Mouse (Mus musculus) hindbrain, embryonic 15.5 days (tissue): ENCODE results near the gene Pde4d. TPM values are rescaled to one million over a fixed set of nuclear protein-coding genes. Genes with fewer than 3 reads are reported as not detected.

Experiments used
- ATAC-seq: fragments of 200-750 bp; cut with Nextera tagmentation; 2 replicates; pipeline ENCODE4 v1.8.0; 2017; ENCODE audit warnings: low read depth, moderate number of reproducible peaks, moderate TSS enrichment; ENCODE audit not compliant: low FRiP score
- H3K27ac ChIP-seq: fragments of 300-500 bp; sonication (generic); replicated peaks from 2 replicates; pipeline ENCODE4 v1.5.1; 2015; ENCODE audit warnings: mild to moderate bottlenecking, inconsistent platforms
- H3K27me3 ChIP-seq: fragments of 300-500 bp; sonication (generic); 2 replicates; pipeline ENCODE4 v1.6.1; 2015; ENCODE audit warnings: control low read depth, inconsistent platforms
- H3K36me3 ChIP-seq: fragments of 300-500 bp; sonication (generic); 2 replicates; pipeline ENCODE4 v1.6.1; 2015; ENCODE audit warnings: control low read depth, inconsistent platforms
- H3K4me1 ChIP-seq: fragments of 300-500 bp; sonication (generic); replicated peaks from 2 replicates; pipeline ENCODE4 v1.6.1; 2015; ENCODE audit warnings: control low read depth, inconsistent platforms
- H3K4me2 ChIP-seq: fragments of 300-500 bp; sonication (generic); 2 replicates; pipeline ENCODE4 v1.6.1; 2015; ENCODE audit warnings: moderate library complexity, mild to moderate bottlenecking, inconsistent platforms
- H3K4me3 ChIP-seq: fragments of 300-500 bp; sonication (generic); 2 replicates; pipeline ENCODE4 v1.5.1; 2015; ENCODE audit warnings: mild to moderate bottlenecking, inconsistent platforms
- H3K9ac ChIP-seq: fragments of 300-500 bp; sonication (generic); 2 replicates; pipeline ENCODE4 v1.6.1; 2015; ENCODE audit warnings: inconsistent platforms
- H3K9me3 ChIP-seq: fragments of 300-500 bp; sonication (generic); 2 replicates; pipeline ENCODE4 v1.6.1; 2016; ENCODE audit warnings: control low read depth, inconsistent platforms
- WGBS: fragments of 180-500 bp; shearing (Covaris S2); methylation state at CpG from one replicate; pipeline ENCODE4 v1.1.7; 2015; 5-methylcytosine and 5-hydroxymethylcytosine counted together
- polyA plus RNA-seq: library from polyadenylated mRNA; unstranded; fragments of >200 nt; fragmentation: Nextera tagmentation; extraction: Ambion mirVana; gene quantifications from 2 replicates; pipeline ENCODE4 v1.2.1, GENCODE M21; 2015

The Pde4d gene
- polyA plus RNA-seq, 1 experiment from 2014 or later = 19.4 TPM

DNA sequence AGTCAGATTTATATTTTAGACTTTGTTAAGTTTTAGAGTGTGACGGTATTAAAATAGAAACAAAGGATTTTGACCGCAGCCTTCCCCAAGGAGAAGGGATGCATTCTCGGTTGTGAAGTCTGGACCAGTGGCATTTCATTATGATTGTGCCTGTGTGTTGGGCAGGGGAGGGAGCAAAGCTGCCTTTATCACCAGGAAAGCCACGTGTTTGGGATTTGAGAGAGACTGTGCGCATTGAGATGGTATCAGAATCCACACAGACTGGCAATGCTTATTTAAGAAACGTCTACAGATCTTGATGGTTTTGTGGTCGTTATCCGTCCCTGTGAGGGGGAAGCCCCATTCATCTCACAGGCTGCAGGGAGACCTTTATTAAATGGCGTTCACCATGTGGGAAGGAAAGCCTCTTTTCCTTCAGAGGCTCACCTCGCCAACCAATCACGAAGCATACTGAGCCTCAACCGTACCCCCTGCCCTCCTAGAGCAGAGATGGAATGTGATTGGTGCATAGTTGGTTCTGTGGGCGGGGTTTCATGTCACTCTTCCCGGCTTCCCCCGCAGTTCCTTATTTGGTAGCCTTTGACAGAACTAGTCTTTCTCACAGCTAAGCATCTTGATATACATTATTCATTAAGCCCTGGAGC is 1476.7 kb downstream of the Pde4d start:
- peak overlapping the region; percentile 23 for H3K9ac ChIP-seq
- peak overlapping the region; percentile 61 for H3K4me2 ChIP-seq
- H3K4me3 ChIP-seq = peak overlapping the region; percentile 39
- no peaks in the 10 kb centered on the region for H3K27me3 ChIP-seq
- H3K9me3 ChIP-seq = no peaks in the 10 kb centered on the region
- no peaks in the 10 kb centered on the region for H3K36me3 ChIP-seq
- H3K27ac ChIP-seq = peak overlapping the region; percentile 78
- 17% methylated on average over 15 of the region's 15 CpGs for WGBS
- peaks cover 15% of the 10 kb centered on the region for H3K4me1 ChIP-seq
- peak; percentile 97 for ATAC-seq

DNA sequence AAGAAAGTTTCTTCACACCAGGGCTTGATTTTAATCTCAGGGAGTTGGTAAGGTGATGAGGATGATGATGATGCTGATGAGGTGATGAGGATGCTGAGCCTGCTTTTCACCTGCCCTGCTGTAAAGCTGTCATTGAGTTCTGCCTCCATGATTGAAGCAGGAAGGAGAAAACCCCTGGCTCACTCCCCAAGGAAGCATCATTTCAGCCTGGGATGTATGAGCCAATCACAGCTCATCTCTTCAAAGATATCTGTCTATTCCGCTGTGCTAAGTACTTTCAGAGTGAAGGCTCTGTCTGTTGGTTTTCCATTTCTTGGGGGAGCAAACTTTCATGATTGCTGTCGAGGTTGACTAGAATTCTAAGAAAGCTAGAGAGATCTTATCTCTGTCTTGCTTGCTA is 1478.0 kb downstream of the Pde4d start:
- peak overlapping the region; percentile 39 for H3K4me3 ChIP-seq
- H3K27me3 ChIP-seq = no peaks in the 10 kb centered on the region
- no peaks in the 10 kb centered on the region for H3K9me3 ChIP-seq
- peaks cover 15% of the 10 kb centered on the region for H3K4me1 ChIP-seq
- no peaks in the 10 kb centered on the region for H3K36me3 ChIP-seq
- H3K4me2 ChIP-seq = peak overlapping the region; percentile 61
- ATAC-seq = no peak
- peak overlapping the region; percentile 53; the same call in 1 of the 2 replicates for H3K9ac ChIP-seq
- H3K27ac ChIP-seq = peak overlapping the region; percentile 78; the same call in 1 of the 2 replicates
- WGBS = 60% methylated on average over 2 of the region's 2 CpGs

GRCm38 (mm10) chr13:109932688-109933087 is 1482.9 kb downstream of the Pde4d start:
- Histone ChIP-seq H3K9ac (no peak overlapping the region), H3K27me3 (no peaks in the 10 kb centered on the region), H3K36me3 (peaks cover 8% of the 10 kb centered on the region), H3K4me1 (peaks cover 3% of the 10 kb centered on the region), H3K9me3 (no peaks in the 10 kb centered on the region), H3K4me3 (no peak overlapping the region), H3K27ac (no peak overlapping the region), H3K4me2 (no peak overlapping the region)
- WGBS = 94% methylated on average over 13 of the region's 13 CpGs
- no peak for ATAC-seq

DNA sequence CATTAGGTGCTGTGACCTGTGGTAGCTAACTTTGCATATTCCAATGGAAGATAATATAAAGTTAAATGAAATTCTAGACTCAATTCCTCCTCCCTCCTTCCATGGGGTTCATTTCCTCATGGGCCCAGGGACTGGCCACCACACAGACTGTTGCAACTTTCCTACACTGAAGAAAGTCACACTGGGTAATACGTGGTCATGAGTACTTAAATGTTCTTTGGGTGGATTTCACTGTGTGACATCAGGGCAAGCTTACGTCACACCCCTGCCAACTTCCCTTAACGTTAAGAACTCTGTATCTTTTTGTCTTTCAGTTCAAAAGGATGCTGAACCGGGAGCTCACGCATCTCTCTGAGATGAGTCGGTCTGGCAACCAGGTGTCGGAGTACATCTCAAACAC is 1483.8 kb downstream of the Pde4d start:
- H3K4me1 ChIP-seq = peaks cover 3% of the 10 kb centered on the region
- H3K36me3 ChIP-seq = peaks cover 14% of the 10 kb centered on the region
- H3K9me3 ChIP-seq = no peaks in the 10 kb centered on the region
- H3K27ac ChIP-seq = no peak overlapping the region
- no peak overlapping the region for H3K9ac ChIP-seq
- no peak overlapping the region for H3K4me3 ChIP-seq
- no peak overlapping the region for H3K4me2 ChIP-seq
- no peaks in the 10 kb centered on the region for H3K27me3 ChIP-seq
- ATAC-seq = no peak
- WGBS = 93% methylated on average over 7 of the region's 7 CpGs

GRCm38 (mm10) chr13:109936866-109937265 is 1487.1 kb downstream of the Pde4d start:
- Histone ChIP-seq H3K36me3 (peaks cover 31% of the 10 kb centered on the region), H3K27ac (no peak overlapping the region), H3K4me3 (no peak overlapping the region), H3K27me3 (no peaks in the 10 kb centered on the region), H3K9ac (no peak overlapping the region), H3K4me2 (no peak overlapping the region), H3K4me1 (no peaks in the 10 kb centered on the region), H3K9me3 (no peaks in the 10 kb centered on the region)
- WGBS = 92% methylated on average over 5 of the region's 5 CpGs
- ATAC-seq = no peak

DNA sequence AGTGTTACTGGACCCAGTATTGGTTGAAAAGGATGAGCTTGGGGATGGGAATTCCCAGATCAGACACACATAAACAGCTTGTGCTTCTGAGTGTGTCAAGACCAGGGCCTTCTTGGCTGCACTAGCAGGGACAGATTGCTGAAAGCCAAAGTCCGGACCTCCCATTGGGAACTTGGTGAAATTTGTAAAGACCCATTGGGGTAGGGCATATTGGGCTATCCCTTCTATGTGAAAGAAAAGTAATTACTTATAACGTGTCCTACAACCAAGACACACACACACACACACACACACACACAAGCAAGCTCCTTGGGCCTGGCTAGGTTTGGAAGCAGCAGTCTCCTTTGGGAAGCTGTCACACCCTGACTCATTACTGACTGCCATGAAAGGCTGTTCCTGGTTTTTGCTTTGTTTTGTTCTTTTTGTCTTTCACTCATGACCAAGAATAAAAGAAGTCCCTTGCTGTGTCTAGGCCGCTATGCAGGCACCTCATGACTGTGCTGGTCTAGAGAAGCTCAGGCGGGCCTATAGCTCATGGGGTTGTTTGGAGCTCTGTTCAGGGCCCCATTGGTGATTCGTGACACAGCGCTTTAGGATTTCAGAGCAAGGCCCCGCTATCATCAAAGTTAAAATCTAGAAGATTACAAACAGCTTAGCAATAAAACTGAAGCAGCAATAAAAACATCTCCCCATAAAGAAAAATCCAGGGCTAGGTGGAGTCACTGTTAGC is 1495.2 kb downstream of the Pde4d start:
- WGBS = 77% methylated on average over 7 of the region's 7 CpGs

GRCm38 (mm10) chr13:109951466-109951865 is 1501.7 kb downstream of the Pde4d start:
- WGBS = 77% methylated on average over 14 of the region's 14 CpGs
- no peak for ATAC-seq
- Histone ChIP-seq H3K4me2 (no peak overlapping the region), H3K4me3 (no peak overlapping the region), H3K4me1 (no peaks in the 10 kb centered on the region), H3K27ac (no peak overlapping the region), H3K9ac (no peak overlapping the region), H3K36me3 (peaks cover 61% of the 10 kb centered on the region), H3K27me3 (no peaks in the 10 kb centered on the region), H3K9me3 (no peaks in the 10 kb centered on the region)

More for the DNA sequence above, 1495.2 kb downstream of the Pde4d start:
- Histone ChIP-seq H3K9me3 (no peaks in the 10 kb centered on the region), H3K27me3 (no peaks in the 10 kb centered on the region), H3K4me3 (no peak overlapping the region), H3K27ac (no peak overlapping the region), H3K4me2 (no peak overlapping the region), H3K4me1 (no peaks in the 10 kb centered on the region), H3K36me3 (peaks cover 53% of the 10 kb centered on the region), H3K9ac (no peak overlapping the region)
- ATAC-seq = no peak

- Histone ChIP-seq H3K4me3 (no peak overlapping the region), H3K36me3 (peaks cover 43% of the 10 kb centered on the region), H3K4me2 (no peak overlapping the region), H3K27me3 (no peaks in the 10 kb centered on the region), H3K4me1 (no peaks in the 10 kb centered on the region), H3K9ac (no peak overlapping the region), H3K9me3 (no peaks in the 10 kb centered on the region), H3K27ac (no peak overlapping the region)
- WGBS = 95% methylated on average over 8 of the region's 8 CpGs
- no peak for ATAC-seq
These were observed 1504.4 kb downstream of the Pde4d start for GRCm38 (mm10) chr13:109954189-109954588.

GRCm38 (mm10) chr13:109957953-109958352 is 1508.2 kb downstream of the Pde4d start:
- no peak overlapping the region for H3K27ac ChIP-seq
- 62% methylated on average over 4 of the region's 4 CpGs for WGBS
- peaks cover 10% of the 10 kb centered on the region for H3K36me3 ChIP-seq
- no peak overlapping the region for H3K4me3 ChIP-seq
- H3K4me2 ChIP-seq = no peak overlapping the region
- no peak for ATAC-seq
- H3K9me3 ChIP-seq = no peaks in the 10 kb centered on the region
- H3K4me1 ChIP-seq = no peaks in the 10 kb centered on the region
- no peaks in the 10 kb centered on the region for H3K27me3 ChIP-seq
- no peak overlapping the region for H3K9ac ChIP-seq

DNA sequence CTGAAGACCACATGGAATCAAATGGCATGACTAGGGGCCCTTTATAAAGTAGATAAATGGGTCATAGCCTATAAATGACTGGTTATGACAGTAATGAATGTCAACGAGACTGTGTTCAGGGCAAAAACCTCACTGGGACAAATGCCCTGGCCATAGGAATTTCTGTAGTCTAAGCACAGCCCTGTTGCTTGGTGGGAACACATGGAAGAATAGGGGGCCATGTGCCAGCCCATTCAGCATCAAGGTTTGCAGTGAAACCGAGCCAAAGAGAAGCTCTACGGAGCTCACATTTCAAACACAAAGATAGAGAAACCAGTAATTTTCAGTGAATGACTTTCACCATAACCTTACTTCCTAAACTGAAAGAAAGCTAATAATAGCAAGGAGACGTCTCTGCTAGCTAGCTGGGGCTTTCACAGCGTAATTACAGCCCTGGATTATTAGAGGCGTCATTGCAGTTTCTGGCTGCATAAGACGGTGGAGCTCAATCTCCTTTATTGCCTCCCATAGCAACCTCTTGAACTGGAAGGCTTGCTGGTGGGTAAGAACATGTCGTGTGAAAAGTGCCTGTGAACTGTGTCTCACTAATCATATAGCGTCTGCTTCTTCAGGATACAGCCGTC is 1533.2 kb downstream of the Pde4d start:
- no peaks in the 10 kb centered on the region; the same call in 1 of the 2 replicates for H3K4me1 ChIP-seq
- no peaks in the 10 kb centered on the region for H3K9me3 ChIP-seq
- no peak for ATAC-seq
- WGBS = 57% methylated on average over 10 of the region's 10 CpGs
- no peaks in the 10 kb centered on the region for H3K36me3 ChIP-seq
- H3K27me3 ChIP-seq = no peaks in the 10 kb centered on the region
- H3K4me2 ChIP-seq = 0 out of 2 replicates have a peak overlapping the region, but pooled peaks have one; percentile 19
- H3K4me3 ChIP-seq = no peak overlapping the region
- H3K9ac ChIP-seq = no peak overlapping the region
- H3K27ac ChIP-seq = no peak overlapping the region

- Histone ChIP-seq H3K27me3 (no peaks in the 10 kb centered on the region), H3K9ac (no peak overlapping the region), H3K4me2 (no peak overlapping the region), H3K27ac (no peak overlapping the region), H3K4me1 (no peaks in the 10 kb centered on the region; the same call in 1 of the 2 replicates), H3K36me3 (no peaks in the 10 kb centered on the region), H3K9me3 (no peaks in the 10 kb centered on the region), H3K4me3 (no peak overlapping the region)
- 87% methylated on average over 5 of the region's 5 CpGs for WGBS
- no peak for ATAC-seq
These were observed 1535.7 kb downstream of the Pde4d start for GRCm38 (mm10) chr13:109985411-109985810.

DNA sequence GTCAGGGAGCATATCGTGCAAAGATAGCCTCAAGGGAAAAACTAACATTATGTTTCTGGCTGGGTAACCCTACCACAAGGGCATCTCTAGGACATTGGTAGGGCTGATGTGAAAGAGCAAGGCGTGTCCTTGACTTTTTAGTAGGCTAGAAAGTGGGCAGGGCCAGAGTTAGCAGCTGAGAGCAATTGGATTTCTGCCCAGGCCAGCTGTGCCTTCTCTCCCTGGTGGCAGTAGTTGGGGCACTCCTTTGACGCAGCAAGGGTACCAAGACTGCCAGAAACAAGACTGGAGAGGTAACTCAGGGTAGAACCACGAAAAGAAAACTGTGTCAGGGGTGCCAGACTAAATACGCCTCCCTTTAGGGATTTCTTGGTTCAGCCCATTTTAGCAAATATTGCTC is 1536.1 kb downstream of the Pde4d start:
- H3K4me3 ChIP-seq = no peak overlapping the region
- ATAC-seq = peak; percentile 30; the same call in 1 of the 2 replicates
- H3K27ac ChIP-seq = no peak overlapping the region
- H3K9ac ChIP-seq = no peak overlapping the region
- H3K9me3 ChIP-seq = no peaks in the 10 kb centered on the region
- H3K4me2 ChIP-seq = no peak overlapping the region
- H3K27me3 ChIP-seq = no peaks in the 10 kb centered on the region
- H3K4me1 ChIP-seq = no peaks in the 10 kb centered on the region; the same call in 1 of the 2 replicates
- WGBS = 57% methylated on average over 5 of the region's 5 CpGs
- no peaks in the 10 kb centered on the region for H3K36me3 ChIP-seq
